Mouse (Mus musculus): ENCODE data around the gene Ormdl3. TPM values are rescaled to one million over a fixed set of nuclear protein-coding genes. Genes with fewer than 3 reads are reported as not detected.

The Ormdl3 gene
- polyA plus RNA-seq, 1 experiment from 2014 or later = 24.7 TPM

DNA sequence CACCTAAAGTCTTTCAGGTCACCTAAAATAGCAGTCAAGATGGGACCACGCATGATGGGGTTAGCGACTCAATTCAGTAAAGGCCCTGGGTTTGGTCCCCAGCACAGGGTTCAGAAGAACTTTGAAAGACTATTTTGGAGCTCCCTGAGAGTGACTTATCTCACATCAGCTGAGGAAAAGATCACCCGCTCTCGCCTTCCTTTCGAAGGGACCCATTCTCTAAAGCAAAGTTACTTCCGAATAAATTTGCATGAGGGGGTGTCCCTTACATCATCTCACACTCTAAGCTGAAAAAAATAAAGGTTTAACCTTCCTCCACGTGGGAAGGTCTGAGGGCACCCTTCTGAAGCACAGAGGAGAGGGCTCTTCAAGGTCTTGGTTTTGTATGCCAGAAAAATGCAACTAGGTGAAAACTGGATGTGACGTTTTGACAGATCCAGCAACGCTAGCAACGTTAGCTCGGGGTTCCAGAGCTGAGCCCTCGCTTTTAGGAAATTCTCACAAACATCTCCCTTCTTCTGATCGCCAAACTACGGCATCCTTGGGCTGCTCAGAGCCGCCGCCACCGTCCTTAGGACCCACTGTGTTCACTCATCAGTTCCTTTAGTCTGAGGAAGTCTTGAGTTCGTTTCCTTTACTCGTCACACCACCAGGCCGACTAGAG lies 36.7 kb downstream of the Ormdl3 start:
- H3K27me3 ChIP-seq (replicated peaks; ENCODE audit: control insufficient read depth, insufficient read depth, low read length) = peaks cover 46% of the 10 kb centered on the region
- no peak for ATAC-seq
- H3K4me3 ChIP-seq (ENCODE audit: low read depth, low read length) = peak overlapping the region; percentile 56
- no peaks in the 10 kb centered on the region for H3K36me3 ChIP-seq (ENCODE audit: control insufficient read depth, insufficient read depth, low read length)
- H3K27ac ChIP-seq (ENCODE audit: low read depth, low read length) = no peak overlapping the region
- H3K4me1 ChIP-seq (ENCODE audit: control insufficient read depth, insufficient read depth, low read length) = peaks cover 1% of the 10 kb centered on the region; the same call in 1 of the 2 replicates
- WGBS = 19% methylated on average over 20 of the region's 20 CpGs
- no peaks in the 10 kb centered on the region for H3K9me3 ChIP-seq (replicated peaks; ENCODE audit: control insufficient read depth, low read length)
- DNase-seq (ENCODE audit: low spot score) = no peak
- peak overlapping the region; percentile 71 for H3K9ac ChIP-seq (ENCODE audit: low read length)
- H3K4me2 ChIP-seq (ENCODE audit: low read length) = peak overlapping the region; percentile 48

DNA sequence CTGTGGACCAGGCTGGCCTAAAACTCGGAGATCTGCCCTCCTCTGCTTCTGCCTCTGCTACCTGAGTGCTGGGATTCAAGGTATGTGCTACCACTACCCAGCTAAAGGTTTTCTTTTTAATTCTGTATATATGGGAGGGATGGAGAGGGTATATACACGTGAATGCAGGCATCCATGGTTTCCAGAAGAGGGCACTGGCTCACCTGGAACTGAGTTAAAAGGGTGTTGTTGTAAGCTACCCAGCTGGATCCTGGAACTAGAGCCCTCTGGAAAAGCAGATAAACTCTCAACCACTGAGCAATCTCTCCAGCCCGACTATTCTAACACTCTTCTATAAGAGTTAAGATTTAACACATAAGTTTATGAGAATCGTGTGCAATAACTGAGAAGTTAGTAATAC lies 37.8 kb downstream of the Ormdl3 start:
- Histone ChIP-seq H3K4me1 (ENCODE audit: control insufficient read depth, insufficient read depth, low read length) (peaks cover 2% of the 10 kb centered on the region; the same call in 1 of the 2 replicates), H3K4me2 (ENCODE audit: low read length) (no peak overlapping the region), H3K27ac (ENCODE audit: low read depth, low read length) (no peak overlapping the region), H3K27me3 (replicated peaks; ENCODE audit: control insufficient read depth, insufficient read depth, low read length) (peaks cover 54% of the 10 kb centered on the region), H3K36me3 (ENCODE audit: control insufficient read depth, insufficient read depth, low read length) (no peaks in the 10 kb centered on the region), H3K4me3 (ENCODE audit: low read depth, low read length) (no peak overlapping the region), H3K9me3 (replicated peaks; ENCODE audit: control insufficient read depth, low read length) (no peaks in the 10 kb centered on the region), H3K9ac (ENCODE audit: low read length) (no peak overlapping the region)
- ATAC-seq (no peak), DNase-seq (ENCODE audit: low spot score) (no peak)
- WGBS = 69% methylated on average over 4 of the region's 4 CpGs

DNA sequence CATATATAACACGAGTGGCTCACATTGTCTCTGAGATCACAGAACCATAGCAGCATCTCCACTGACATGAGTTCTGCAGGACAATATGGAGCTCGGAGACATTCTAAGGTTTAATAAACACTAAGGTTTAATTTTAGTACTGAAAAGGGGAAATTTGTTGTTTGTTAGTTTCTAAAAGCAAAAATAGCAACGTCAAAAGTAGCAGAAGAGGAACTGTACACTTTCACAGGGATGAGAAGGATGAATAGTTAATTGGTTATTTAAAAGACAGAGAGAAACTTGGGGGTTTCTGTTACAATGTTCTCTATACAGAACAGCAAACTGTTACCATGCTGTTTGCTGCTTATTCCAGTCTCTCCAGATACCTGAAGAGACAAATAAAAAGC lies 39.9 kb downstream of the Ormdl3 start:
- Histone ChIP-seq H3K9me3 (replicated peaks; ENCODE audit: control insufficient read depth, low read length) (no peaks in the 10 kb centered on the region), H3K4me1 (ENCODE audit: control insufficient read depth, insufficient read depth, low read length) (peaks cover 2% of the 10 kb centered on the region; the same call in 1 of the 2 replicates), H3K27me3 (replicated peaks; ENCODE audit: control insufficient read depth, insufficient read depth, low read length) (peaks cover 63% of the 10 kb centered on the region), H3K9ac (ENCODE audit: low read length) (no peak overlapping the region), H3K4me3 (ENCODE audit: low read depth, low read length) (no peak overlapping the region), H3K36me3 (ENCODE audit: control insufficient read depth, insufficient read depth, low read length) (no peaks in the 10 kb centered on the region), H3K4me2 (ENCODE audit: low read length) (no peak overlapping the region), H3K27ac (ENCODE audit: low read depth, low read length) (no peak overlapping the region)
- ATAC-seq (no peak), DNase-seq (ENCODE audit: low spot score) (no peak)
- 62% methylated on average over 3 of the region's 3 CpGs for WGBS

DNA sequence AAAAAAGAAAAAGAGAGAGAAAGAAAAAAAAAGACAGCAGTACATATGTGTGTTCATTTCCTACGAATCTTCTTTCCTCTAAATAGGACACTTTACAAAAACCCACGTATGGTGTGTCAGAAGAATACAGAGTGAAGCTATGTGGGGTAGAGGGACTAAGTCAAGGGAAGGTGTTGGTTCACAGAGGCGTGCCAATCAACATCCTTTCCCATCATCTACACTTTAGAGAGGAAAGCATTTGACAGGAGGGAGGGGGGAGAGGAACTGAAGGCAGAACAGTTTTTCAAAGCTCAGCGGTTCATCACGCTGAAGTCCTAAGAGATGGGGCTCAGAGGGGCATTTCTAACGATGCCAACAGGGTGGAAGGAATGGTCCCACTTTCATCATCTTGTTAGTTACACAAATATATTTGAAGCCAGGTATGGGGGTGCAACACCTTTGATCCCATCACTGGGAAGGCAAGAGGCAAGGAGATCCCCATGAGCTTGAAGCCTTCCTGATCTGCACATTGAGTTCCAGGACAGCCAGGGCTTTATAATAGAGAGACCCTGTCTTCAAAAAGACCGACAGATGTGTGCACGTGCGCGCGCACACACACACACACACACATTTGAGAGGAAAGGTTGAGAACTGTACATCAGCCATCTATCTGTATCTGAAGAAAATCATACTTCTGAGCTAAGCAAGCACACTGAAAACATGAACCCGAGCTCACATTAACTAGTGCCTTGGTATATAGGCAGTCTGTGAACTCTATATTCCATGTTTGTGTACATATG lies 40.5 kb downstream of the Ormdl3 start:
- Histone ChIP-seq H3K9me3 (replicated peaks; ENCODE audit: control insufficient read depth, low read length) (no peaks in the 10 kb centered on the region), H3K4me1 (ENCODE audit: control insufficient read depth, insufficient read depth, low read length) (peaks cover 2% of the 10 kb centered on the region; the same call in 1 of the 2 replicates), H3K4me3 (ENCODE audit: low read depth, low read length) (no peak overlapping the region), H3K27ac (ENCODE audit: low read depth, low read length) (no peak overlapping the region), H3K4me2 (ENCODE audit: low read length) (no peak overlapping the region), H3K9ac (ENCODE audit: low read length) (no peak overlapping the region), H3K27me3 (replicated peaks; ENCODE audit: control insufficient read depth, insufficient read depth, low read length) (peaks cover 67% of the 10 kb centered on the region), H3K36me3 (ENCODE audit: control insufficient read depth, insufficient read depth, low read length) (no peaks in the 10 kb centered on the region)
- ATAC-seq (no peak), DNase-seq (ENCODE audit: low spot score) (no peak)
- 43% methylated on average over 12 of the region's 12 CpGs for WGBS

DNA sequence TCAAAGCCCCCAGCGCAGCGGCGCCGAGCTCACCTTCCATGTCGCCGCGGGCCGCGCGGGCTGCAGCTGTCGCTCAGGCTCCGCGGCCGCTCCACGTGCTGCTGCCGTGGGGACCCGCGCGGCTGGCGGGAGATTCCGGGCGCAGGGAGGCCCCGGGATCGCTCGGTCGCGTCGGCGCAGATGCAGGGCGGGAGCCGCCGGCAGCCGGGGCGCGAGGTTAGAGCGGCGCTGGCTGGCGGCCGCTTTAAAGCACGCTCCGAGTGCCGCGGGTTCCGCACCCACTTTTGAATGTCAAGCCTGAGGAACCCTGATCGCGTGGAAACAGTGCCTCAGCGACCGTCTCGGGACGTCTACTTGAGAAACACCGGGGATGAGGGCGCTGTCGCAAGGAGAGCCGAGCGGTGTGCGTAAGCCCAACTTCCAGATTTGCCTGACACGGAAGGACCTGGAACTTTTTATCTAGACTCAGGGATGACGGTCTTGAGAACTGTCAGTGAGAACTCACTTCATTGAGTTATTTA lies 41.4 kb downstream of the Ormdl3 start, which contains the start of gene Ikzf3:
Gene Ikzf3 (minus strand): TSS at position 321 of the 521 bp plus-strand sequence.
- peak; percentile 54 for DNase-seq (ENCODE audit: low spot score)
- WGBS = under 1% methylated on average over 57 of the region's 58 CpGs
- peak within 1 kb of the TSS; percentile 50; the same call in 1 of the 2 replicates for H3K9ac ChIP-seq (ENCODE audit: low read length)

DNA sequence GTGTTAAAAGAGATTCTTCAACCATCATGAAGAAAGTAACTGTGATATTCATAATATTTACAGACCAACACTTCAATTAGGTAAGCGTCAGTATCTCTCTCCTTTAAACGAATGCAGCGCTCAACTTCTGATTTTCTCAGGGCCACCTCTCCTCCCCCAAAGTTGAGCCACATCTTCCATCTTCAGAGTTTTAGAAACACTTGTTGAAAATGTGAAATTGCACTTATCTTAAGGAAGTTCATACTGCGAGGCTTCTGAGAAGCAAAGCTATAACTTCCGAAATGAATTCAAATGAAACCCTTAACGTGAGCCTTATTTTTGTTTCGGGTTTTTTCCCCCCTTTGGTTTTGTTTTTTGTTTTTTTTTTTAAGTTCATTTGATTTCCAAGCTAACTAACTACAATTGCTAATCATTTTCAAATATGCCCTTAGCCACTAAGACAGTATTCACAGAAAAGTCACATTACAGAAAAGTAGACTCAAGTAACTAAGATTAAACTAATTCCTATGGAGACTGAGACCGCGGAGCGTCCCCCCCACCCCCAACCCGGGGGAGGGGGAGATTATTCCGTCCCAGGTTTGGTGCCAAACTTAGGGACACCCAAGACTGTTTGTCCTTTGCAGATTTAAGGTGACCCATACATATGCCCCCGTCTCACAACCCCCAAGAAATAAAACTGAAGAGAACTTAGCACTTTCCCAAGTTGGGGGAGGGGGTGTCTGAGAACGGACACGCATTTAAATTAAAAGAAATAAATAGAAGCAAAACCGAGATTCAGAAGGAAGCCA lies 42.1 kb downstream of the Ormdl3 start:
- no peak overlapping the region for H3K27ac ChIP-seq (ENCODE audit: low read depth, low read length)
- H3K4me3 ChIP-seq (ENCODE audit: low read depth, low read length) = peak overlapping the region; percentile 36
- ATAC-seq (no peak), DNase-seq (ENCODE audit: low spot score) (no peak)
- H3K9ac ChIP-seq (ENCODE audit: low read length) = peak overlapping the region; percentile 50; the same call in 1 of the 2 replicates
- no peaks in the 10 kb centered on the region for H3K36me3 ChIP-seq (ENCODE audit: control insufficient read depth, insufficient read depth, low read length)
- peaks cover 2% of the 10 kb centered on the region; the same call in 1 of the 2 replicates for H3K4me1 ChIP-seq (ENCODE audit: control insufficient read depth, insufficient read depth, low read length)
- peaks cover 64% of the 10 kb centered on the region for H3K27me3 ChIP-seq (replicated peaks; ENCODE audit: control insufficient read depth, insufficient read depth, low read length)
- H3K4me2 ChIP-seq (ENCODE audit: low read length) = peak overlapping the region; percentile 68
- H3K9me3 ChIP-seq (replicated peaks; ENCODE audit: control insufficient read depth, low read length) = no peaks in the 10 kb centered on the region; the same call in 1 of the 2 replicates
- 3% methylated on average over 16 of the region's 16 CpGs for WGBS

More for the DNA sequence above, 41.4 kb downstream of the Ormdl3 start, which contains the start of gene Ikzf3:
- Histone ChIP-seq H3K36me3 (ENCODE audit: control insufficient read depth, insufficient read depth, low read length) (no peaks in the 10 kb centered on the region), H3K4me3 (ENCODE audit: low read depth, low read length) (peak within 1 kb of the TSS; percentile 36), H3K9me3 (replicated peaks; ENCODE audit: control insufficient read depth, low read length) (no peaks in the 10 kb centered on the region), H3K27me3 (replicated peaks; ENCODE audit: control insufficient read depth, insufficient read depth, low read length) (peaks cover 67% of the 10 kb centered on the region), H3K27ac (ENCODE audit: low read depth, low read length) (no peak within 1 kb of the TSS), H3K4me2 (ENCODE audit: low read length) (peak within 1 kb of the TSS; percentile 68), H3K4me1 (ENCODE audit: control insufficient read depth, insufficient read depth, low read length) (peaks cover 2% of the 10 kb centered on the region; the same call in 1 of the 2 replicates)
- ATAC-seq = no peak

DNA sequence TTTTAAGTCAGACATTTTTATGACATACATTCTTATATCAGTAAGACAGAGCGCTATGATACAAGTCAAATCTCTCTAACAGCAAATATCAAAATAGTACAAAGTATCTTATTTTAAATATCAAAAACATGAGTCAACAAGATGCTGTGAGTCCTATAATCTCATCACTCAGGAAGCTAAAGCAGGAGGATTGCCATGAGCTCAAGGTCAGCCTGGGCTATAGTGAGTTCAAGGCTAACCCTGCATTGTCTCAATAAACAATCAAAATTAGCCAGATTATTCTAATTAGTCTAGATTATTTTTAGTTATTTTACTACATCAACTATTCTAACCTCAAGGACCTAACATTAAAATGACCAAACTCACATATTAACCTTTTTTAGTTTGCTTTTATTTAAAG lies 43.8 kb downstream of the Ormdl3 start:
- Histone ChIP-seq H3K4me2 (ENCODE audit: low read length) (no peak overlapping the region), H3K9ac (ENCODE audit: low read length) (no peak overlapping the region), H3K36me3 (ENCODE audit: control insufficient read depth, insufficient read depth, low read length) (no peaks in the 10 kb centered on the region), H3K4me3 (ENCODE audit: low read depth, low read length) (no peak overlapping the region), H3K27ac (ENCODE audit: low read depth, low read length) (no peak overlapping the region), H3K4me1 (ENCODE audit: control insufficient read depth, insufficient read depth, low read length) (peaks cover 2% of the 10 kb centered on the region; the same call in 1 of the 2 replicates), H3K9me3 (replicated peaks; ENCODE audit: control insufficient read depth, low read length) (no peaks in the 10 kb centered on the region; the same call in 1 of the 2 replicates), H3K27me3 (replicated peaks; ENCODE audit: control insufficient read depth, insufficient read depth, low read length) (peaks cover 49% of the 10 kb centered on the region)
- no peak for DNase-seq (ENCODE audit: low spot score)
- 87% methylated on average over 1 of the region's 1 CpGs for WGBS
- no peak for ATAC-seq

DNA sequence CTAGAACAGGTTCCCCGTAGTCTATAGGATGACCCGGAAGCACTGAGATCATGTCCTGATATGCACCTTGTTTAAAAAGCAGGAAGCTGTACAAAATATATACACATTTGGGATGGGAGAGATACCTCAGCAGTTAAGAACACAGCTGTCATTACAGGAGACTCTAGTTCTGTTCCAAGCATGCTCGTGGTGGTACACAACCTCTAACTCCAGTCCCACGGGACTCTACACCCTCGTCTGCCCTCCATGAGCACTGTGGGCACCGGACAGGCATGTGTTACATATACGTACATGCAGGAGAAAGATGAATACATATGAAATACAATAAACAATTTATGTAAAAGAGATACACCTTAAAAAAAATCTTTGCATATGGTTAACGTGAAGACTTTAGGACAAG lies 44.6 kb downstream of the Ormdl3 start:
- ATAC-seq (no peak), DNase-seq (ENCODE audit: low spot score) (no peak)
- Histone ChIP-seq H3K4me2 (ENCODE audit: low read length) (no peak overlapping the region), H3K4me3 (ENCODE audit: low read depth, low read length) (no peak overlapping the region), H3K9me3 (replicated peaks; ENCODE audit: control insufficient read depth, low read length) (no peaks in the 10 kb centered on the region; the same call in 1 of the 2 replicates), H3K27ac (ENCODE audit: low read depth, low read length) (no peak overlapping the region), H3K9ac (ENCODE audit: low read length) (no peak overlapping the region), H3K27me3 (replicated peaks; ENCODE audit: control insufficient read depth, insufficient read depth, low read length) (peaks cover 41% of the 10 kb centered on the region), H3K36me3 (ENCODE audit: control insufficient read depth, insufficient read depth, low read length) (no peaks in the 10 kb centered on the region), H3K4me1 (ENCODE audit: control insufficient read depth, insufficient read depth, low read length) (peaks cover 2% of the 10 kb centered on the region; the same call in 1 of the 2 replicates)
- WGBS = 79% methylated on average over 8 of the region's 8 CpGs

Data from forebrain, embryonic 14.5 days (tissue).